Mouse (Mus musculus) kidney, adult 2 months (tissue): ENCODE data around the gene Atpif1.

Experiments used
- CTCF ChIP-seq: fragments of 200-500 bp; conservative IDR thresholded peaks from 2 replicates; pipeline ENCODE4 v1.5.1; 2011; ENCODE audit warnings: low read depth, mild to moderate bottlenecking, control low read depth, low read length, moderate library complexity, mixed read lengths; ENCODE audit not compliant: insufficient read depth, insufficient read length
- POLR2A ChIP-seq: fragments of 200-500 bp; IDR thresholded peaks from one replicate; pipeline ENCODE4 v1.6.1; 2011; ENCODE audit warnings: low read depth, low read length, control low read depth

GRCm38 (mm10) chr4:132569115-132569514 lies 35.7 kb upstream of the Atpif1 start:
- TF ChIP-seq CTCF: 0 out of 2 replicates have a peak, but pooled peaks have one; percentile 7
- TF ChIP-seq POLR2A: no peak
